In genomic region chr1:97768906-97769293, GRCm38 (mm10) we compare ENCODE assay signal across 8 mouse cellular contexts. TPM values are rescaled to one million over a fixed set of nuclear protein-coding genes. Genes with fewer than 3 reads are reported as not detected.
DNase-seq lines count a peak whose midpoint lies in the region; ATAC-seq and TF ChIP-seq lines count a peak whose summit lies in the region.

No protein-coding gene starts in this region.

- H3K27me3 ChIP-seq in kidney, postnatal 0 days (ENCODE audit: insufficient read depth, low read length), result no peaks in the 10 kb centered on the region
- no peaks in the 10 kb centered on the region for H3K27me3 ChIP-seq in midbrain, embryonic 16.5 days (ENCODE audit: control insufficient read depth, insufficient read depth, low read depth, low read length)

- no peaks in the 10 kb centered on the region for H3K4me1 ChIP-seq in kidney, postnatal 0 days (replicated peaks; ENCODE audit: insufficient read depth, low read length)
- H3K4me1 ChIP-seq in midbrain, embryonic 16.5 days (ENCODE audit: control insufficient read depth, insufficient read depth, low read length), result peaks cover 29% of the 10 kb centered on the region

- H3K27ac ChIP-seq in kidney, postnatal 0 days, result peak overlapping the region; percentile 78; the same call in 1 of the 2 replicates
- peak overlapping the region; percentile 92 for H3K27ac ChIP-seq in midbrain, embryonic 16.5 days (ENCODE audit: low read length)

- H3K9me3 ChIP-seq in kidney, postnatal 0 days (replicated peaks; ENCODE audit: low read length), result no peaks in the 10 kb centered on the region
- no peaks in the 10 kb centered on the region for H3K9me3 ChIP-seq in midbrain, embryonic 16.5 days (replicated peaks; ENCODE audit: control insufficient read depth, low read length, poor library complexity, severe bottlenecking)

- H3K4me3 ChIP-seq in kidney, postnatal 0 days (replicated peaks; ENCODE audit: low read depth, low read length), result peak overlapping the region; percentile 83
- peak overlapping the region; percentile 72 for H3K4me3 ChIP-seq in midbrain, embryonic 16.5 days (ENCODE audit: low read depth, low read length)

- no peak for ATAC-seq in kidney, postnatal 0 days (replicated peaks; ENCODE audit: low FRiP score, low read depth)
- peak; percentile 37 for ATAC-seq in inflammation-experienced regulatory T-cells, adult 6 months
- ATAC-seq in midbrain, embryonic 16.5 days, result no peak

- H3K4me2 ChIP-seq in kidney, postnatal 0 days (ENCODE audit: low read length), result peak overlapping the region; percentile 82
- peak overlapping the region; percentile 81 for H3K4me2 ChIP-seq in midbrain, embryonic 16.5 days (ENCODE audit: low read length)

- WGBS in kidney, postnatal 0 days, result 11% methylated on average over 7 of the region's 7 CpGs
- whole genome bisulfite sequencing in midbrain, embryonic 16.5 days, result 13% methylated on average over 7 of the region's 7 CpGs

- no peak for TF ChIP-seq CTCF in kidney, postnatal 0 days (IDR thresholded peaks at IDR 0.05; ENCODE audit: low read depth)

- H3K9ac ChIP-seq in kidney, postnatal 0 days (ENCODE audit: low read depth, low read length), result peak overlapping the region; percentile 70
- peak overlapping the region; percentile 84 for H3K9ac ChIP-seq in midbrain, embryonic 16.5 days (ENCODE audit: low read depth, low read length)

- no peaks in the 10 kb centered on the region for H3K36me3 ChIP-seq in kidney, postnatal 0 days (ENCODE audit: insufficient read depth, low read length)
- no peaks in the 10 kb centered on the region for H3K36me3 ChIP-seq in midbrain, embryonic 16.5 days (ENCODE audit: control insufficient read depth, insufficient read depth, low read length)

- no peak for DNase-seq in kidney, postnatal 0 days (ENCODE audit: low spot score)
- DNase-seq in kidney, postnatal 36 days, result no peak
- DNase-seq in c-Kit-positive CD71-negative TER-119-negative erythroid progenitor cells, embryonic 14.5 days (ENCODE audit: low read depth), result peak; percentile 24
- no peak for DNase-seq in right cerebral cortex, postnatal 10 days (ENCODE audit: low spot score in 2 of 2)
- no peak for DNase-seq in adrenal gland, postnatal 4 days (ENCODE audit: low spot score in 2 of 2)
- DNase-seq in adrenal gland, postnatal 25 days, result no peak

RNA-seq across cellular contexts. Expression of gene Gin1, which starts 1.1 kb away (rescaled TPM):
- 18.6 and 19.8 TPM in 2 replicates for polyA plus RNA-seq in kidney, postnatal 0 days (2015; fragmentation: Nextera tagmentation; extraction: Ambion mirVana)
- polyA plus RNA-seq in inflammation-experienced regulatory T-cells, adult 6 months (2017; shearing (Covaris generic)), result 10 to 100 TPM; 18.8 to 27.8 (median 21.5) TPM
- 13.5 and 16.8 TPM in 2 replicates for polyA plus RNA-seq in midbrain, embryonic 16.5 days (2015; fragmentation: Nextera tagmentation; extraction: Ambion mirVana)
- 10 to 100 TPM; 13.3 to 16.8 TPM for total RNA-seq in adrenal gland, postnatal 4 days (2021)
- 10.7 and 17.6 TPM in 2 replicates for total RNA-seq in adrenal gland, postnatal 25 days (2021)

RNA-seq across cellular contexts. Expression of gene Ppip5k2, which starts 1.3 kb away (rescaled TPM):
- polyA plus RNA-seq in kidney, postnatal 0 days (2015; fragmentation: Nextera tagmentation; extraction: Ambion mirVana), result 17.1 and 21.3 TPM in 2 replicates
- 10 to 100 TPM; 30.7 to 38.6 (median 38.6) TPM for polyA plus RNA-seq in inflammation-experienced regulatory T-cells, adult 6 months (2017; shearing (Covaris generic))
- polyA plus RNA-seq in midbrain, embryonic 16.5 days (2015; fragmentation: Nextera tagmentation; extraction: Ambion mirVana), result 62.8 and 70.1 TPM in 2 replicates
- total RNA-seq in adrenal gland, postnatal 4 days (2021), result 10 to 100 TPM; 25.4 to 32.5 TPM
- 17.6 and 19.5 TPM in 2 replicates for total RNA-seq in adrenal gland, postnatal 25 days (2021)
